Mouse (Mus musculus): ENCODE measurements around the gene Tmem161b. TPM values are rescaled to one million over a fixed set of nuclear protein-coding genes. Genes with fewer than 3 reads are reported as not detected.

The Tmem161b gene
- total and polyA plus RNA-seq, 2 experiments: 2.3 to 11.2 TPM

DNA sequence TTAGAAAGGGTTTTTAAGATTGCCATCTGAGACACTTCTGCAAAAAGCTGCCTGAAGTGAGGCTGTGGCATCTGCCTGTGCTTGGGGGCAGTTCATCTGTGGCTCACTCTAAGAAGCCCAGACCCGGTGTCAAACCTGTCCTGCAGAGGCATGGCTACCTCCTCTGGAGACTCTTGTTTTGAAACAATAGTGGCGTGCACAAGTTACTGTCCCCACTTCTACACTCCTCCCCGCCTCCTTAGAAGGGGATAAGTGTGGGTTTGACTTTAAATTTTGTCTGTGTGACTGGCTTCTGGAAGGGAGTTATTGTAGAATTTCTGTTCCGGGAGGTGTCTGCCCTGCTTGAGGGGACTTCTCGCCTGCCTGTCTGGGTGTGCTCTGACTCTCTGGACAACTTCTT, 121.2 kb downstream of the Tmem161b start:
- Histone ChIP-seq H3K27me3 (ENCODE audit: control insufficient read depth, insufficient read depth, low read length) (peaks cover 13% of the 10 kb centered on the region), H3K4me3 (ENCODE audit: insufficient read depth, low read depth, low read length) (no peak overlapping the region), H3K4me1 (ENCODE audit: control insufficient read depth, insufficient read depth, low read length) (peaks cover under 1% of the 10 kb centered on the region), H3K36me3 (ENCODE audit: control insufficient read depth, insufficient read depth, low read length) (no peaks in the 10 kb centered on the region), H3K27ac (replicated peaks; ENCODE audit: insufficient read depth, low read depth, low read length) (no peak overlapping the region), H3K9ac (ENCODE audit: low read depth, low read length) (no peak overlapping the region), H3K79me2 (ENCODE audit: control insufficient read depth, insufficient read depth, low read length) (no peaks in the 10 kb centered on the region)
- no peak for DNase-seq (ENCODE audit: extremely low read depth, low read depth, low spot score)
- TF ChIP-seq POLR2A (IDR thresholded peaks at IDR 0.05; ENCODE audit: extremely low read depth, insufficient read depth, low read length) (no peak), CTCF (IDR thresholded peaks at IDR 0.05; ENCODE audit: low read depth, low read length) (no peak)
- 21% methylated on average over 5 of the region's 5 CpGs for WGBS

- no peak overlapping the region for H3K4me3 ChIP-seq (ENCODE audit: insufficient read depth, low read depth, low read length)
- no peak for TF ChIP-seq CTCF (IDR thresholded peaks at IDR 0.05; ENCODE audit: low read depth, low read length)
- TF ChIP-seq POLR2A (IDR thresholded peaks at IDR 0.05; ENCODE audit: extremely low read depth, insufficient read depth, low read length): no peak
- 10% methylated on average over 13 of the region's 13 CpGs for WGBS
- no peak overlapping the region for H3K9ac ChIP-seq (ENCODE audit: low read depth, low read length)
- no peak for DNase-seq (ENCODE audit: extremely low read depth, low read depth, low spot score)
- H3K27me3 ChIP-seq (ENCODE audit: control insufficient read depth, insufficient read depth, low read length): peaks cover 13% of the 10 kb centered on the region
- H3K4me1 ChIP-seq (ENCODE audit: control insufficient read depth, insufficient read depth, low read length): peaks cover 5% of the 10 kb centered on the region
- H3K36me3 ChIP-seq (ENCODE audit: control insufficient read depth, insufficient read depth, low read length): no peaks in the 10 kb centered on the region
- H3K27ac ChIP-seq (replicated peaks; ENCODE audit: insufficient read depth, low read depth, low read length): no peak overlapping the region
- no peaks in the 10 kb centered on the region for H3K79me2 ChIP-seq (ENCODE audit: control insufficient read depth, insufficient read depth, low read length)
Measured at GRCm38 (mm10) chr13:84343691-84344495, 121.8 kb downstream of the Tmem161b start.

DNA sequence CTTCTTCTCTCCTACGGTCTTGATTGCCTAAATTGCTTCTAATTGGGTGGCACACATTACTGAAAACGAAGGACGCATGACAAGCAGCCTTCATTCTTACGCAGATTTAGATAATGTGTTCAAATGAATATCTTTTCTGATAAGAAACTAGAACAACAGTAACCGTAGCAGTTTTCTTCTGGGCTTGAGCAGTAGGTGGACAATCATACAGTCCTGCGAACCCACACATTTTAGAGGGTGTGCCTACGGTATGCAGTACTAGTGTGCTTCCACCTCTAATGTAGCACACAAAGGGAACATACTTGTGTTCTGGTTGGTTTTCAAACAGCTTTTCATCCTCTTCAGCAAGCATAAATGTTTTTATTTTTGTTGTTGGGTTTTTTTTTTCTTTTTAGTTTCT, 122.6 kb downstream of the Tmem161b start:
- no peak overlapping the region for H3K4me3 ChIP-seq (ENCODE audit: insufficient read depth, low read depth, low read length)
- H3K36me3 ChIP-seq (ENCODE audit: control insufficient read depth, insufficient read depth, low read length): no peaks in the 10 kb centered on the region
- TF ChIP-seq POLR2A (IDR thresholded peaks at IDR 0.05; ENCODE audit: extremely low read depth, insufficient read depth, low read length) (no peak), CTCF (IDR thresholded peaks at IDR 0.05; ENCODE audit: low read depth, low read length) (no peak)
- DNase-seq (ENCODE audit: extremely low read depth, low read depth, low spot score): no peak
- H3K79me2 ChIP-seq (ENCODE audit: control insufficient read depth, insufficient read depth, low read length): no peaks in the 10 kb centered on the region
- no peak overlapping the region for H3K9ac ChIP-seq (ENCODE audit: low read depth, low read length)
- H3K27me3 ChIP-seq (ENCODE audit: control insufficient read depth, insufficient read depth, low read length): peaks cover 12% of the 10 kb centered on the region
- 16% methylated on average over 7 of the region's 7 CpGs for WGBS
- H3K4me1 ChIP-seq (ENCODE audit: control insufficient read depth, insufficient read depth, low read length): peaks cover 8% of the 10 kb centered on the region
- no peak overlapping the region for H3K27ac ChIP-seq (replicated peaks; ENCODE audit: insufficient read depth, low read depth, low read length)

DNA sequence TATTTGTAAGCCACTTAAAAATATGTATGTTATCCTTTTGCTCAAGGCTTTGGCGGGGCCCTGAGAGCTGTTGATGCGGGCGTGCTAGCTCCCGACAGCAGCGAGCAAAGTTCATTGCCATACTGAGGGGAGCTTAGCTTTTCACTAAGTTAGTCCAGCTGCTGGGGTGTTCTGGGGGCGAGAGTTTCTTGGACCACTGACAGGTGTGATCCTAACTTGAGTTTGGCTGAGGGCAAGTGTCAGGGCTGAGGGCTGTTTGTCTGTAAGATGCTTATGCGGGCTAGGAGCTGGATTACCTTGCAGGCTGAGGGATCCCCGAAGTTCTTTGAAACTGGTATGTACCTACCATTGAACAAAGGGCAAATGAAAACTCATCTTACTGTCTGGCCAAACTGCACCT, 123.0 kb downstream of the Tmem161b start:
- TF ChIP-seq CTCF (IDR thresholded peaks at IDR 0.05; ENCODE audit: low read depth, low read length) (no peak), POLR2A (IDR thresholded peaks at IDR 0.05; ENCODE audit: extremely low read depth, insufficient read depth, low read length) (no peak)
- Histone ChIP-seq H3K4me3 (ENCODE audit: insufficient read depth, low read depth, low read length) (no peak overlapping the region), H3K79me2 (ENCODE audit: control insufficient read depth, insufficient read depth, low read length) (no peaks in the 10 kb centered on the region), H3K4me1 (ENCODE audit: control insufficient read depth, insufficient read depth, low read length) (peaks cover 8% of the 10 kb centered on the region), H3K27ac (replicated peaks; ENCODE audit: insufficient read depth, low read depth, low read length) (no peak overlapping the region), H3K27me3 (ENCODE audit: control insufficient read depth, insufficient read depth, low read length) (peaks cover 10% of the 10 kb centered on the region), H3K9ac (ENCODE audit: low read depth, low read length) (no peak overlapping the region), H3K36me3 (ENCODE audit: control insufficient read depth, insufficient read depth, low read length) (no peaks in the 10 kb centered on the region)
- no peak for DNase-seq (ENCODE audit: extremely low read depth, low read depth, low spot score)
- 3% methylated on average over 8 of the region's 8 CpGs for WGBS

All from liver, adult 2 months (tissue).